Mouse (Mus musculus) hindbrain, embryonic 16.5 days (tissue): ENCODE measurements around the gene Tgm2. TPM values are rescaled to one million over a fixed set of nuclear protein-coding genes. Genes with fewer than 3 reads are reported as not detected.
A peak's percentile ranks its signal among the peaks of the same experiment; 100 is the strongest.

Experiments
- ATAC-seq: fragments of 200-750 bp; cut with Nextera tagmentation; 2 replicates; pipeline ENCODE4 v1.8.0; 2017; ENCODE audit warnings: moderate TSS enrichment, moderate library complexity
- H3K27ac ChIP-seq: fragments of 300-500 bp; sonication (generic); 2 replicates; pipeline ENCODE4 v1.5.1; 2014; ENCODE audit warnings: low read depth, mild to moderate bottlenecking, control low read depth, low read length, moderate library complexity
- H3K27me3 ChIP-seq: fragments of 300-500 bp; sonication (generic); replicated peaks from 2 replicates; pipeline ENCODE4 v1.6.1; 2014; ENCODE audit warnings: low read length; ENCODE audit not compliant: control insufficient read depth, insufficient read depth
- H3K36me3 ChIP-seq: fragments of 300-500 bp; sonication (generic); 2 replicates; pipeline ENCODE4 v1.6.1; 2014; ENCODE audit warnings: mild to moderate bottlenecking, low read length, moderate library complexity, mixed read lengths; ENCODE audit not compliant: control insufficient read depth, insufficient read depth
- H3K4me1 ChIP-seq: fragments of 300-500 bp; sonication (generic); 2 replicates; pipeline ENCODE4 v1.6.1; 2014; ENCODE audit warnings: low read depth, low read length; ENCODE audit not compliant: control insufficient read depth, insufficient read depth
- H3K4me2 ChIP-seq: fragments of 300-500 bp; sonication (generic); 2 replicates; pipeline ENCODE4 v1.6.1; 2014; ENCODE audit warnings: mild to moderate bottlenecking, low read length, control low read depth, moderate library complexity
- H3K4me3 ChIP-seq: fragments of 300-500 bp; sonication (generic); 2 replicates; pipeline ENCODE4 v1.5.1; 2014; ENCODE audit warnings: mild to moderate bottlenecking, low read length, control low read depth, moderate library complexity
- H3K9ac ChIP-seq: fragments of 300-500 bp; sonication (generic); 2 replicates; pipeline ENCODE4 v1.6.1; 2014; ENCODE audit warnings: low read depth, mild to moderate bottlenecking, control low read depth, low read length, moderate library complexity
- H3K9me3 ChIP-seq: fragments of 300-500 bp; sonication (generic); 2 replicates; pipeline ENCODE4 v1.6.1; 2014; ENCODE audit warnings: mild to moderate bottlenecking, low read length, moderate library complexity; ENCODE audit not compliant: control insufficient read depth
- WGBS: fragments of 180-500 bp; shearing (Covaris S2); extraction: QIAGEN DNeasy Blood & Tissue Kit; methylation state at CpG from one replicate; pipeline ENCODE4 v1.1.7; 2014; 5-methylcytosine and 5-hydroxymethylcytosine counted together
- polyA plus RNA-seq: library from polyadenylated mRNA; unstranded; fragments of >200 nt; fragmentation: Nextera tagmentation; extraction: Ambion mirVana; gene quantifications from 2 replicates; pipeline ENCODE4 v1.2.1, GENCODE M21; 2015

The Tgm2 gene
- polyA plus RNA-seq, 1 experiment from 2014 or later: 7.9 TPM

DNA sequence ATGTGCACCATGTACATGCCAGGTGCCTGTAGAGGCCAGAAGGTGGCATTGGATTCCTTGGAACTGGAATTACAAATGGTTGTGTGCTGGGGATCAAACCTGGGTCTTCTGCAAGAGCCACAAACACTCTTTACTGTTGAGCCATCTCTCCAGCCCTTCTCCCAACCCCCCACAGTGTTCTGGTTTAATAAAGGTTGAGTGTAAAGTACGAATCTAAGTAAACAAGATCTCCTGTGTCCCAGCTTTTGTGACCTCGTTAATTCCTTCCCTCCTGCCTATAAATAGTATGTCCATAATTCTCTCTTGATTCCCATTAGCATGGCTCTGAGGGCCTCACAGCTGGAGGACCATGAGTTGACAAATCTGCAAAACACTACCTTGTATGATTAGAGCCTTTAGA, 68.3 kb downstream of the Tgm2 start:
- 71% methylated on average over 2 of the region's 2 CpGs for WGBS
- Histone ChIP-seq H3K4me3 (no peak overlapping the region), H3K27me3 (no peaks in the 10 kb centered on the region), H3K4me1 (no peaks in the 10 kb centered on the region; the same call in 1 of the 2 replicates), H3K9me3 (no peaks in the 10 kb centered on the region), H3K27ac (peak overlapping the region; percentile 62), H3K4me2 (no peak overlapping the region), H3K36me3 (peaks cover 18% of the 10 kb centered on the region), H3K9ac (no peak overlapping the region)
- ATAC-seq: no peak

GRCm38 (mm10) chr2:158076690-158077089, 69.5 kb downstream of the Tgm2 start:
- peaks cover 21% of the 10 kb centered on the region for H3K36me3 ChIP-seq
- no peaks in the 10 kb centered on the region for H3K9me3 ChIP-seq
- H3K27ac ChIP-seq: no peak overlapping the region
- H3K4me2 ChIP-seq: no peak overlapping the region
- no peak for ATAC-seq
- 86% methylated on average over 6 of the region's 6 CpGs for WGBS
- no peaks in the 10 kb centered on the region for H3K27me3 ChIP-seq
- no peak overlapping the region for H3K9ac ChIP-seq
- no peak overlapping the region for H3K4me3 ChIP-seq
- no peaks in the 10 kb centered on the region; the same call in 1 of the 2 replicates for H3K4me1 ChIP-seq

GRCm38 (mm10) chr2:158074835-158075234, 71.4 kb downstream of the Tgm2 start:
- 83% methylated on average over 5 of the region's 5 CpGs for WGBS

GRCm38 (mm10) chr2:158071633-158071995, 74.6 kb downstream of the Tgm2 start:
- WGBS: 90% methylated on average over 5 of the region's 5 CpGs
- H3K4me3 ChIP-seq: no peak overlapping the region
- H3K9ac ChIP-seq: no peak overlapping the region
- ATAC-seq: no peak
- H3K9me3 ChIP-seq: no peaks in the 10 kb centered on the region
- H3K36me3 ChIP-seq: peaks cover 18% of the 10 kb centered on the region
- no peaks in the 10 kb centered on the region for H3K4me1 ChIP-seq
- H3K27ac ChIP-seq: no peak overlapping the region
- no peak overlapping the region for H3K4me2 ChIP-seq
- H3K27me3 ChIP-seq: no peaks in the 10 kb centered on the region

More at GRCm38 (mm10) chr2:158074835-158075234, 71.4 kb downstream of the Tgm2 start:
- Histone ChIP-seq H3K4me3 (no peak overlapping the region), H3K27ac (no peak overlapping the region), H3K4me1 (no peaks in the 10 kb centered on the region; the same call in 1 of the 2 replicates), H3K9me3 (no peaks in the 10 kb centered on the region), H3K4me2 (no peak overlapping the region), H3K36me3 (peaks cover 21% of the 10 kb centered on the region), H3K27me3 (no peaks in the 10 kb centered on the region), H3K9ac (no peak overlapping the region)
- ATAC-seq: no peak

DNA sequence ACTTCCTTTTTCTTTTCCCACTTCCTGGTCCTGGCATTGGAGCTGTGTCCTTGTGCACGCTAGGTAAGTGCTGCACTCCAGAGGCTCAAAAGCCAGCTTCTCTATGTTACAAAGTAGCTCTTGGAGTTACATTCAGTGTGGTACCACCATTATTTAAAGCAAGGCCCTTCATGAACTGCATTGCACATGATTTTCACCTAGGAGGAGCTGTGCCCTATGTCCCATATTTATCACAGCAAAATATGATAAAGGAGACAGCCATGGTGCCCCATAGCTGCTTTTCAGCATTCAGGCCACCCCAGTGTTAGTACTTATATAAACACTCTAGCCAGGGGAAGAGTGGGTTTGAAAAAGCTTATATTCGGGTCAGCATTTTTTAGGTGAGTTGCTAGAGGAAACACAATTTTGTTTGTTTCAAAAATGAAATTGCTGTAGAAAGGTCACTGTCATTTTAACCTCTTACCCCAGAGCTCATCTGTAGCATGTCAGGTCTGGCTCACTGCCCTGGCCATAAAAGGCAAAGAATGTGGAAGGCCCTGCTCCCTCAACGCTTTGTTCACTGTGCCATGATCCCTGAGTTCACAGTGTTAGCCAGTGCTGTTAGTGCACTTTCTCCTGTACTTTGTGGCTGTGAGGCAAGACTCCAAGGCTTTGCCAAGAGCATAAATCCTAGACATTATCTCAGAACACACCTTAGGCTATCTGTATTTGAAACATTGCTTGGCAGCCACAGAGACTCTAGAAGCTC, 75.2 kb downstream of the Tgm2 start:
- Histone ChIP-seq H3K4me3 (no peak overlapping the region), H3K36me3 (peaks cover 13% of the 10 kb centered on the region), H3K4me2 (no peak overlapping the region), H3K27me3 (no peaks in the 10 kb centered on the region), H3K4me1 (no peaks in the 10 kb centered on the region), H3K9ac (no peak overlapping the region), H3K27ac (no peak overlapping the region), H3K9me3 (no peaks in the 10 kb centered on the region)
- 82% methylated on average over 3 of the region's 3 CpGs for WGBS
- no peak for ATAC-seq

DNA sequence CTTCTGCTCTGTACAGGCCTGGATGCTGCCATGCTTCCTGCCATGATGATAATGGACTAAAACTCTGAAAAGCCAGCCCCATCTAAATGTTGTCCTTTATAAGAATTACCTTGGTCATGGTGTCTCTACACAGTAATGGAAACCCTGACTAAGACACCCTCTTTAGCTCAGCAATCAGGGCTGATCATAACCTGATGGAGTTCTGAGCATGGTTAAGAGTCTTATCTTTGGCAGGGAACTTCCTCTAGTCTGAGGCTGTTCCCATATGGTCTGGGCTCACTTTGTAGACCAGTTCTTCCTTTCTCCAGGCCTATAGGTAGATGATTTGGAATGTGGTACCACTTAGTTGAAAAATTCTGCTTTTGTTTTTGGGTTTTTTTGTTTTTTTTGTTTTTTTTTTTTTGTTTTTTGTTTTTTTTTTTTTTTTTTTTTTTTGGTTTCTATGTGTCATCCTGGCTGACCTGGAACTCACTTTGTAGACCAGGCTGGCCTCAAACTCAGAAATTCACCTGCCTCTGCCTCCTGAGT, 77.7 kb downstream of the Tgm2 start:
- Histone ChIP-seq H3K9ac (no peak overlapping the region), H3K27ac (no peak overlapping the region), H3K4me2 (no peak overlapping the region), H3K4me3 (no peak overlapping the region), H3K27me3 (no peaks in the 10 kb centered on the region), H3K9me3 (no peaks in the 10 kb centered on the region), H3K4me1 (no peaks in the 10 kb centered on the region), H3K36me3 (peaks cover 7% of the 10 kb centered on the region)
- no peak for ATAC-seq

- ATAC-seq: no peak
- H3K9me3 ChIP-seq: no peaks in the 10 kb centered on the region
- 97% methylated on average over 5 of the region's 5 CpGs for WGBS
- H3K36me3 ChIP-seq: peaks cover 3% of the 10 kb centered on the region
- H3K9ac ChIP-seq: no peak overlapping the region
- no peak overlapping the region for H3K4me3 ChIP-seq
- H3K27me3 ChIP-seq: no peaks in the 10 kb centered on the region
- no peak overlapping the region for H3K4me2 ChIP-seq
- no peaks in the 10 kb centered on the region for H3K4me1 ChIP-seq
- no peak overlapping the region for H3K27ac ChIP-seq
Observed at GRCm38 (mm10) chr2:158067260-158067824, 78.9 kb downstream of the Tgm2 start.

- ATAC-seq: no peak
- Histone ChIP-seq H3K36me3 (no peaks in the 10 kb centered on the region), H3K9ac (no peak overlapping the region), H3K27me3 (no peaks in the 10 kb centered on the region), H3K9me3 (no peaks in the 10 kb centered on the region), H3K27ac (no peak overlapping the region), H3K4me2 (no peak overlapping the region), H3K4me1 (no peaks in the 10 kb centered on the region), H3K4me3 (no peak overlapping the region)
Observed at GRCm38 (mm10) chr2:158066456-158066855, 79.8 kb downstream of the Tgm2 start.
